Mouse (Mus musculus) layer of hippocampus, adult 2 months (tissue): ENCODE results near the gene Cacna1h. TPM values are rescaled to one million over a fixed set of nuclear protein-coding genes. Genes with fewer than 3 reads are reported as not detected.

Experiments used
- DNase-seq, 2 experiments: peaks; one replicate each; pipeline ENCODE4 v3.0.0; 2022; ENCODE audit warnings: low spot score in 2 of 2
- H3K27ac ChIP-seq: fragments of 200-600 bp; 2 replicates; pipeline ENCODE4 v1.8.1; 2022
- H3K4me3 ChIP-seq: fragments of 200-600 bp; 2 replicates; pipeline ENCODE4 v1.8.1; 2022; ENCODE audit warnings: mild to moderate bottlenecking
- CTCF ChIP-seq: fragments of 200-600 bp; conservative IDR thresholded peaks from 2 replicates; pipeline ENCODE4 v1.8.1; 2022; ENCODE audit warnings: antibody characterized with exemption, mild to moderate bottlenecking, moderate library complexity
- total RNA-seq, 2 experiments: library from RNA; stranded (reverse); gene quantifications; 2 replicates each; pipeline ENCODE4 v1.2.3; 2021

Cacna1h gene
- total RNA-seq, 2 experiments from 2014 or later, result 121 to 142 TPM

DNA sequence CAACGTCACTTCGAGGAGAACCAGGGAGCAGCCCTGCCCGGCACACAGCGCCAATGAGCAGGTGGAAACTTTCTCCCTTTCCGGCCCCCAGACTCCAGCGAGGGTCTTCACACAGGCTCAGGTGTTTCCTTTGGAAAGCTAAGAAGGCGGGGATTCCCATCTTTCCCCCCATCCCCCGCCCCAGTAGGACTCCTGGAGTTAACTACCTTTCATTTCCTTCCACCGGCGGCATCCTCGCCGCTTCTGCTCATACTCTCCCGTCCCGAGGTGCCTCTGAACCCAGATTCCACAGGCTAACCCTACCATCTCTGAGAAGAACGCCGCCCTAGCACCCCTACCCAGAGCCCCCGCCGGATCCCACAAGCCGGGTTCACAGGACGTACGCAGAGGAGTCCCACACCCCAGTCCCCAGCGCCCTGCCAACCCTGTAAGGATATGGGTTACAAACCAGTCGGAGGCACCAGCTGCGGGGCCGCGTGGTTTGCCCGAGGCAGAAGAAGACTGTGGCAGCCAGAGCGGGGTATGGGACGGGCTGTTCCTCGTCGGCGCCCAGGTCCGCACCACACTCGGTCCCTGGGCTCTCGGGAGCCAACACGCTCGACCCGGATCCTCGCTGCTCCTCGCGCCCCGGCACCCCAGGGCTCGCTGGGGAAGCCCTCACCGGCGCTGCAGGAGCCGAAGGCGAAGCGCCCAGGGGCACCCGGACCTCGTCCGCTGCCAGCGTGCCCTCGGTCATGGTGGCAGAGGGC lies 976 bp downstream of the Cacna1h start:
- no peak for TF ChIP-seq CTCF
- DNase-seq, result no peak
- H3K27ac ChIP-seq, result peak overlapping the region; percentile 96
- H3K4me3 ChIP-seq, result peak overlapping the region; percentile 85

DNA sequence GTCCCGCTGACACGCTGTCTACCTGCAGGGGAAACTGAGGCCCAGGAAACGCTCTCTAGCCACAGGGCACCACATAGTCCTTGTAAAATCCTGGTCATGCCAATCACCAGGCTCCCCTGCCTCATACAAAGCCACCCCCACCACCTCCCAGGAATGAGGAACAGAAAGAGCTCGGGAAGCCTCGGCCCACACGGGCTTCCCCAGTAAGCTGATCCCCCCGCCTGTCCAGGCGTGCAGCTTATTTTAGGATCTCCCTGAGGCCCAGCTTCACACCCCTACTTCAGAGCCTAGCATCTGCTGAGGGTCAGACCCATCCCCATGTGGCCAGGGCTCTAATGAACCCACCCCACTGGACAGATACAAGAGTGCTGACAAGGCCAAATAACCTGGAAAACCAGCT lies 3.0 kb downstream of the Cacna1h start:
- TF ChIP-seq CTCF, result no peak
- peak overlapping the region; percentile 85 for H3K4me3 ChIP-seq
- peak in 1 of 2 experiments; percentile 32 for DNase-seq
- peak overlapping the region; percentile 96 for H3K27ac ChIP-seq

DNA sequence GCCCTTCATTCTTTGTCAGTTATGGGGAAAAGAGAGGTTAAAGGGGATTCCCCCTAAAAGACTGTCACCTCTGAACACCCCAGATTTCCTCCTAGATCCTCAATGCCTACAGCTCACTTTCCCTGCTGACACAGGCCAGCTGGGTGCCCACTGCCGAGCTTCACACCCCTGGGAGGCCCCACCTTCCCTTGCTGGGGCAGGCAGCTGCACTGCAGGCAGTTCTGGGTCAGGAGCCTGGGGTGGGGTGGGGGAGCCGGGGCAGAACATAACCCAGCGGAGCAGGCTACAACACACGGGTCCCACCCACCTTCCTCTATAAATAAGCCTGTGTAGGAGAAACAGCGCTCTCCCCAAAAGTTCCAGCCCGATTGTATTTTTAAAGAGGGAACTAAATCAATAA lies 3.7 kb downstream of the Cacna1h start:
- TF ChIP-seq CTCF, result no peak
- Histone ChIP-seq H3K27ac (peak overlapping the region; percentile 96), H3K4me3 (peak overlapping the region; percentile 85)
- no peak for DNase-seq

DNA sequence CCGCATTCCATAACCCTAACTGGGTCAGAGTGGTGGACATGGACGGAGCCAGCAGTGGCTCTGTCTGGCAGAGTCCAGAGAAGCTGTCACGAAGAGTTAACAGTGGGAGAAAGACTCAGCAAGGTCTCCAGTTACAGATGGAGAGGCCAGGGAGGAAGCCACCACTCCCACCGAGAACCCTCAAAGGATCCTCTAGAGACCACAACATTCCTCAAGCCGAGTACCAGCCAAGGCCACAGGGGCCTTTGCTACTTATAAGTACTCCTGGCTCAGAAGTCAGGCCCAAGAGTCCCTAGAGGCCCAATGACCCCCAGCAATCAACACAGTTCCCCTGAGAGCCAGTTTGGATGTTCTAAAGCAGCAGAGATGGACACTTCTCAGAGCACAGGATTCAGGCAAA lies 4.3 kb downstream of the Cacna1h start:
- peak overlapping the region; percentile 96 for H3K27ac ChIP-seq
- TF ChIP-seq CTCF, result no peak
- no peak for DNase-seq
- H3K4me3 ChIP-seq, result 0 out of 2 replicates have a peak overlapping the region, but pooled peaks have one; percentile 85

DNA sequence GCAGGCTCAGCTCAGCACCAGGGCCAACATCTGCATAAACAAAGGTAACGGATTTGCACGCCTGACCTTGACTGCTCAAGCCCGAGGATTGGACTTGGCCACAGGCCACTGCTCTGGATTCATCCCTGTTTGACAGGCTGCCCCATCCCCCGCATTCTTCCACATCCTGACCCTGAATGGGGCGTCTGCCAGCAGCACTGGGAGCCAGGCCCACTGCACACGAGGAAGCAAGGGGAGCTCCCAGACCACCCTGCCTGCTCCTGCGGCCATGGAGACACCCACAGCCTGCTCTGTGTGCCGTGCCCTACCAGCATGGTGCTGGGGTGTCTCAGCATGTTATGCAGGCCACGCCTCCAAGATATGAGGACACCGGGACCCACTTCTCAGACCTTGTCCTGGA lies 6.1 kb downstream of the Cacna1h start:
- Histone ChIP-seq H3K27ac (peak overlapping the region; percentile 43; the same call in 1 of the 2 replicates), H3K4me3 (no peak overlapping the region)
- TF ChIP-seq CTCF, result no peak
- no peak for DNase-seq

DNA sequence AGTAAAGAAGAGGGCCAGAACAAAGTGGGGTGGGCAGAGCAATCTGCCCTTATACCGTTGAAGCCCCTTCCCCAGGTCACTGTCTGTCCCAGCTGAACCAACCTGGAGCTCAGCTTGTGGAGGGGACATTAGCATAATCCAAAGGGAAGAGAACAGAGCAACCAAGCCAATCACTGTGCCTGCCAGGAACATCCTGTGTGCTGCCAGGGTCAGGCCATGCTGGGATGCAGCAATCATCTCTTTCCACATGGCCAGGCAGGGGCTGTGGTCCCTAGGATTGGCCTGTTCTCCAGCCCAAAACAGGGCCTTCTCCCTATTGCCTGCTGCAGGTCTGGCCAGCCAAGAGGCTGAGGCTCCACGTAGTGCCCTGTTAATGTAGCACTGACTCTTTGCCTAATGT lies 7.6 kb downstream of the Cacna1h start:
- DNase-seq, result no peak
- no peak for TF ChIP-seq CTCF
- no peak overlapping the region for H3K4me3 ChIP-seq
- H3K27ac ChIP-seq, result no peak overlapping the region

DNA sequence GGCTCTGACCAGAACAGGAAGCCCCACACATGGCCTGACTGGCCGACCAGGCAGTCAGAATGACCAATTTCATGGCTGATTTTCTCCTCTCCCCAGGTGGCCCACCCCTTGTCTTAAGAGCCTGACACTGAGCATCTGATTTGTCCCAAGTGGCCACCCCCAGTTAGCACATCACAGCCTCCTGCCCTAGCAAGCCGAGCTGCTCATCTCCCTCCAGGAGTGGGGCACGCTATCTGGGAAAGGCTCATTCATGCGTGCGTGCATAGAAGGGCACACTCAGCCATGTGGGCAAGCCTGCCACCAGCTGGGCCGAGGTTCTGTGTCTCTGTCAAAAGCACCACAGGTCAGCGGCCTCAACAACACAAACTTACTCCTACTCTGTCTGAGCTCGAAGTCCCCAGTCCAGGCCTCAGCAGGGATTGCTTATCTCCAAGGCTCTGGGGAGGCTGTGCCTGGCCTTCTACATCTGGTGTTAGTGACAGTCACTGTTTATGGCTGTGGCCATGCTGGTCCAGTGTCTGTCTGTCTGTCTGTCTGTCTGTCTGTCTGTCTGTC lies 9.0 kb downstream of the Cacna1h start:
- Histone ChIP-seq H3K27ac (0 out of 2 replicates have a peak overlapping the region, but pooled peaks have one; percentile 32), H3K4me3 (no peak overlapping the region)
- TF ChIP-seq CTCF, result no peak
- DNase-seq, result no peak

DNA sequence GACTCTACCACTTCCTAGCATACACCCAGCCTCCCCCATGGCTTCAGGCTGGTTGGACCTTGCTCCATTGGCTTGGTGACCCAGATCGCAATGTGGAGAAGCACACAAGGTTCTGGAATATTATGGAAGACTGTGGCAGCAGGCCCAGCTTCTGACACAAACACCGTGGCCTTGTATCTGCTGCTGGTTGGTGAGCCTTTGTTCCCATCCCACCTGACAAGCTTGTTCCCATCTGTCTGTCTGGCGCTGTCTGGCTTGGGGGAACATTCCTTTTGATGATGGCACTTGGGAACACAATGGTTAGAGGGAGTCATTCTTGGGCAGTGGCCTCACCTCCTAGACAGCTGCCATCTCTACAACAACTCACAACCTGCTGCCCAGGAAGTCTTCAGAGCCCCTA lies 12.6 kb downstream of the Cacna1h start:
- no peak overlapping the region for H3K4me3 ChIP-seq
- no peak for TF ChIP-seq CTCF
- DNase-seq, result peak in 1 of 2 experiments; percentile 51
- peak overlapping the region; percentile 80 for H3K27ac ChIP-seq

DNA sequence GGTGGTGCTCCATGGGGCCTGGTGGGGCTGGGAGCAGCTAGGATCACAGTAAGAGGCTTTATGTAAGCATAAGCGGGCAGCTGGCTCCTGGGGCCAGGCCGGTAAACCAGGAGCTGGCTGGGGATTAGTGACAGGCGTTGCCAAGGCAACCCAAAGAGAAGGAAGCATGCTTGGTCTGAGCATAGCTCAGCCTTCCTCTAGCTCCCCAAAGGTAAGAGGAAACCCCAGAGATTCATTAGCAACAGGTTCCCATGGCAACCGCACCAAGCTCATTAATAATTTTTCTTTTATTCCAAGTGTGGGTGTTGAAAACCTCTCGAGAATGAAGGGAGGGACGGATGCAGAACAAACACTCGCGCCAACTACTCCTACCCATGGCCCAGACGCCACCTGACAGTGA lies 14.7 kb downstream of the Cacna1h start:
- H3K27ac ChIP-seq, result peak overlapping the region; percentile 80
- DNase-seq, result peak; percentile 55 to 72
- H3K4me3 ChIP-seq, result no peak overlapping the region
- no peak for TF ChIP-seq CTCF

DNA sequence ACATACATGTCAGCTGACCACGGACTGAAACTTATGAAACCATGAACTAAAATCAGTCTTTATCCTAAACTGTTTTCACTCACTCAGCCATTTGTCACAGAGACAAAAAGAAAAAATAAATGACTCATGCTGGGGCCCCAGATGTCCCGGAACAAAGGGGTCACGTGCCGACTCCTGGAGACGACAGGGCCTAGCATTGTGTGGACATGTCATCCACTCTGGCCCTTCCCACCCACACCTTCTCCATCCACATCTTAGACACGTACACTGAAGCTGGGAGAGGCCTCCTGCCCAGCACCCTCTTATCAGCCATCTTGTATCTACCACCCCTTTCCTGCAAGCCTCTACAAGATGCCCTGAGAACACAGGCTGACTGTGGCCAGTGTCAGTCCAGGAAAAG lies 15.6 kb downstream of the Cacna1h start:
- no peak for TF ChIP-seq CTCF
- Histone ChIP-seq H3K4me3 (no peak overlapping the region), H3K27ac (peak overlapping the region; percentile 80)
- no peak for DNase-seq

DNA sequence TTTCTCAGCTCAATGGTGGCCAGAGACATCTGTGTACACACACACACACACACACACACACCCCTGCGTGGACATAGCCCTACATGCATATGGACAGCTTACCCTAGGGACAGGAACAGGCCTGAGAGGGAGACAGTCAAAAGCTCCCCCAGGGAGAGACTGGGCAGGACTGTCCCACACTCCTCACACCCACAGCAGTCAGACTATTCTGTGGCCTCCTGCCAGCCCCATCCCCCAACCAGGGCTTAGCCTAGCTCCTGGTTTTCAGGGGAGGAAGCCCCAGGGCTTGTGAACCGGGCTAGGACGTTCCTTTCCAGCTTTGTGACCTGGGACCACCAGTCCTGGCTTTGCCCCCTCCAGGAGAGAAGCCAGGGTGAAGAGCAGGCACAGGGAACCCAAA lies 17.4 kb downstream of the Cacna1h start:
- Histone ChIP-seq H3K27ac (peak overlapping the region; percentile 59; the same call in 1 of the 2 replicates), H3K4me3 (no peak overlapping the region)
- TF ChIP-seq CTCF, result no peak
- no peak for DNase-seq

DNA sequence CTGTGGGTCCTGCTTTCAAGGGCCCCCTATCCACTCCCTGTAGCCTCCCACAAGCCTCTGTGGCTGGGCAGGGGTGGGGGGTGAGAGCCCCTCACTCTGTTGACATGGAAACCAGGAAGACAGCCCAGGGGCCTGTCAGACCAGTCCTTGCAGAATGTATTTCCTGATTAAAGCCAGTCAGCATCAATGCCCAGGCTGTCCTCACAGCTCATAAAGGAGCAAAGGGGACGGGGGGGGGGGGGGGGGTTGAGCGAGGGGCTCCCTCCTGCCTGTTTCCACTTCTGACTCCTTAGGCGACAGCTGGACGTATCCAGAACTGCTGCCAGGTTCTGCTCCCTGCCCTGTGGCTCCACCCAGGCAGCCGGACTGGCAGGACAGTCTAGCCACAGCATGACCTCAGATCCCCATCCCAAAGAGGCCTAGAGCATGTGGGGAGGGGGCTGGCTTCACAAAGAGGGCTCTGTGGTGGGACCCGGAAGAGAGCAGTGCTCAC lies 18.1 kb downstream of the Cacna1h start:
- DNase-seq, result no peak
- no peak overlapping the region for H3K4me3 ChIP-seq
- H3K27ac ChIP-seq, result peak overlapping the region; percentile 59; the same call in 1 of the 2 replicates
- no peak for TF ChIP-seq CTCF

DNA sequence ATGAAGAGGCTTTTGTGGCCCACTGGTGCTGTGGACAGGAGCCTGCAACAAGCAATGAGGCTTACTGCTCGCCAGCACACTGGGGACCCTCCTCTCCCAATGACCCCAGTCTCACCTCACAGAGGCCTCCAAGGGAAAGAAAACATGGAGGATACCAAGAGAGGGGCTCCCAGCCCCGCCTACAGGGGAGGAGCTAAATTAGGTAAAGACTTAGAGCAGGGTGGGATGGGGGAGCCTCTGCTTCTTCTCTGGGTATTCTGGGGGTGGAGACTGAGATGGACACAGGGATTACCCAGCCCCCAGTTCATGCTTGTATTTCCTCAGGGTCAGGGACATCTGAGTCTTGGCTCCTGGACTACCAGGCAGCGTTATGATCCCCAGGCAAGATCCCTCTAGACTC lies 18.7 kb downstream of the Cacna1h start:
- Histone ChIP-seq H3K27ac (peak overlapping the region; percentile 28; the same call in 1 of the 2 replicates), H3K4me3 (no peak overlapping the region)
- DNase-seq, result no peak
- TF ChIP-seq CTCF, result no peak

DNA sequence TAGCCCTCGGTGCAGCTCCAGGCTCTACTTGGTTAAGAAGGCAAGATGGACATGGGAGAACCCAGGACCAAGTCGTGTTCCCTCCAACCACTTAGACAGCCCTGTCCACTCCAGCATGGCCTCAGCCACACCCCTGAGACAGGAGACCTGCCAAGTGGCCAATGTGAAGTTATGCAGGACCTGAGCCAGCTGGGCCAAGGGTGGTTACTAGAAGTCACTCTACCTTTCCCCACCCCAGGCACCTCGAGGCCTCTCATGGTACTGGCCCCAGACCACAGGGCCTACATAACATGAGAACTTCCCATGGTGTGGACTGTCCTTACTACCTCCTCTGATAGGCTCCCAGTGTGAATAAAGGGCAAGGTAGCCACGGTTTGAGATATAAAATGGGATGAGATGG lies 19.4 kb downstream of the Cacna1h start:
- Histone ChIP-seq H3K27ac (no peak overlapping the region; the same call in 1 of the 2 replicates), H3K4me3 (no peak overlapping the region)
- no peak for TF ChIP-seq CTCF
- no peak for DNase-seq
